Mouse (Mus musculus) A20 (cell line): ENCODE measurements around the gene Agap1.

Experiments used
- DNase-seq: peaks from one replicate; pipeline ENCODE4 v3.0.0-alpha.2; 2011; ENCODE audit warnings: low read depth, low spot score

The Agap1 gene

DNA sequence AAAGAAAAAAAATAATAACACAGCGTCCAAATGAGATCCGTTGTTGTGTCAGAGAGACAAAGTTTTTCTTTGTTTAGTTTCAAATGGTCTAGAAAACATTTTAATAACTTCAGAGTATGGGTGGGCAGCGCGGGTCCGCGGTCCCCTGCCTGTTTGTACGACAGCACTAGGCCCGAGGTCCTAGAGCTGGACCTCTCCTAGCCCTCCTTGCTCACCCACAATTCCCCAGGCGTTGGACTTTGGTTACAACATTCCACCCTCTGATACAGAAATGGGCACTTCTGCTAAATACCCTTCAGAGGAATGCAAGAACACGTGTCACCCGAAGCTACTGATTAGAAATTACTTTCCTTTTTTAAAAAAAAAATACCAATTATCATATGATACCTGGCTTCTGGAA is 296.7 kb downstream of the Agap1 start:
- no peak for DNase-seq

DNA sequence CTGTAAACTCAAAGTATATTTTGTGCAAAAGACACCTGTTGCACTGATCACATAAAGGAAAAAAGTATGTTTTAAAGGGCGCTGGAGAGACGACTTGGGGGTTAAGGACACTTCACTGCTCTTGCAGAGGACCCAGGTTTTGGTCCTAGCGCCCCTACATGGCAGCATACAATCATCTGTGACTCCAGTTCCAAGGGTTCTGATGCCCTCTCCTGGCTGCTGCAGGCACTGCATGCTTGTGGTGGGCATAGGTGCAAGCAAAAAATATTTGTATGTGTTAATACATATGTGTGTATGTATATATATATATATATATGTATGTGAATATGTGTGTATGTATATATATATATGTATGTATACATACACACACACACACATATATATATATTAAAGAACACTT is 298.1 kb downstream of the Agap1 start:
- no peak for DNase-seq

DNA sequence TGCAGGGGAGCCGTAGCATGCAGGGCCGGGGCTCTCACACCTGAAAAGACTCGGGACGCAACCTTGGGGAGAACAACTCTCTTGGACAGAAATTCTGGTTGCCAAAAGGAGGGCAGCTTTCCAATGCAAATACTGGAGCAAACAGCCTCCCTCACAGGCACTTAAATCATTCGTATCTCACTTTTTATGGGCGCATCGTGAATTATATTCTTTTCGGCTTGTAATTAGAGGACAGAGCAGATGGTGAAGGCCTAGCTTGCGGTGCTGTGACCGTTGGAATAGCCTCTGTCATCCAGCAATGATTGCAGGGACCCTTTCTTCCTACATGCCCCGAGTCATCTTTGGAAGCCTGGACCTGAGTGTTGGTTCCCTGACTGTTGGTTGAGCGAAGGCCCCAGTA is 300.8 kb downstream of the Agap1 start:
- DNase-seq, result no peak

DNA sequence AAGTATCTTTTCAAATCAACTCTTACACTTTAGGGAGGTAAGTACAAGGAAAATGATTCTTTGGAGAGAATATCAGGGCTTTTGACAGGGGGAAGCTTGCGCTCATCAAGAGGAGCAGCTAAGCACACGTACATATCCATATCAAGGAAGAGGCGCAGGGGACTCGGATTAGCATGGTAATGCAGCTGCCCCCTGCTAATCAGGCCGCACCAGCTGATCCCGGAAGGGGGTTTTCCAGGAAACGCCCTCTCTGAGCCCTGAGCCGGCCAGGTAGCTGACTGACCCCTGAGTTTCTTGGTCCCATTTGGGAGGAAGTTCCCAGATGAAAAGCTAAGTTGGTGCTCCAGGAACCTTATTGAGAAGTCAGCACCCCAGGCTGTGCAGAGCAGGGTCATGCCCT is 301.8 kb downstream of the Agap1 start:
- no peak for DNase-seq

DNA sequence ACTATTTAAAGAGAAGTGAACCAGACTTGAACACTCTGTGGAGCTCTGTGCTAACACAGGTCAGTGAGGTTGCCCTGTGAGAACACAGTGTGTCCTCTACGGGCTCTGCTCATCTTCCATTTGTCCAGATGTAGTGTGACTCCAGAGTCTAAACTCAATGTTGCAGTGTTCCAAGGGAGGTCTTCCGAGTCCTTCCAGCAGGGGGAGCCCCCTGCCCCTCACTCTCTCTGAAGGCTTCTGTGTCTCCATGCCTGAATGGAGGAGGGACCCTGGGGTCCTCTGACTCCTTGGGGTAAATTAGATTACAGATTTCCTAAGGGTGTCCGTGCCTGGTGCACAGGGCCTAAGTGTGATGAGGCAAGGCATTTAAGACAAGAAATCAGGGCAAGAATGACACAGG is 302.9 kb downstream of the Agap1 start:
- no peak for DNase-seq

DNA sequence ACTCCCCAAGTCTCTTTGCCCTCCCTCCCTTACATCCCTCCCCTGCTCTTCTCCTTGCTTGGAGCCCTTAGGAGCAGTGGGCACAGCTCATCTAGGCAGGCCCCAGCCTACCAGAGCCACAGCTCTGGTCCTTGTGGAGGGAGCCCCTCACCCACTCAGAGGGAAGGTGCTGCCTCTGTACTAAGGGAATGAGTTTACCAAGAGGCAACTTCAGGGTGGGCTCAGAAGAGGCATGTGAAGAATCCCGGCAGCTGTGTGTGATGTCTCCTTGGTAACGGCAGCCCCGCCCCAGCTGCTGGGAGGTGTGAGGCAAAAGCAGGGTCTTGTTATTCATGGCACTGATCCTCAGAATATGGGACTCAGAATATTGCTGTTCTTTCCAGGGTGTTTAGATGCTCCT is 309.3 kb downstream of the Agap1 start:
- DNase-seq, result no peak

DNA sequence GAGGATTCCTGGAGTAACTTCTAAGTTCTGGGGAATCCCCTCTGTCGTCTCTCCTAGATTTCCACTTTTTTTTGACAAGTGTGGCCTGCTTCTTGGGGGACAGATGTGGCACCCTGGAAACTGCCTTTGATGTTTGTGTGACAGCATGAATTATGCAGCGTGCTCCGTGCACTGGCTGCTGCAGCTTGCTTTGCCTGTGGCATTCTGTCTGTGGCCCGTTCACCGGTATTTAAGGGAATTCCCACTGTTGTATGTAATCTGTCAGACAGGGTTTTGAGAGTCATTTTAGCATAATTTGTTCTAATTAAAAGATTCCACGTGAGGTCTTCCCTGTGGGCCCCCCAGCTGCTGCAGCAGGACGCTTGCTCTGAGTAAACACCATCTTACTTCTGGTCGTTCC is 312.3 kb downstream of the Agap1 start:
- no peak for DNase-seq

DNA sequence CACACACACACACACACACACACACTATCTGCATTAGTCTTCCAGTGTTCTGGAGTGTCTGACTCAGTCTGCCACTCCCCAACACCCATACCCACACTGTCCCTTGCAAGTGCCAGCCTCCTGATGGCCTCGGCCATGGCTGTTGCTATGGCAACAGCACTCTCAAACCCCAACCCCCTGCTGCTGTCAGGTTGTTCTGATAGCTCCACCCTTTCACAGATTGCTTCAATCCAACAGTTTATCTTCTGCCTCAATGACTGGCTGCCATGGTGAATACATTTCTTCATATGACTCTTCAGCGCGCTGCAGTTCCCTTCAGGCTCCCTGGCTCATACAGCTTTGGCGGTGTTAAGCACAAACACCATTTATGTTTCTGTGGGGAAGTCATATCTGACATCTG is 315.0 kb downstream of the Agap1 start:
- DNase-seq, result no peak

DNA sequence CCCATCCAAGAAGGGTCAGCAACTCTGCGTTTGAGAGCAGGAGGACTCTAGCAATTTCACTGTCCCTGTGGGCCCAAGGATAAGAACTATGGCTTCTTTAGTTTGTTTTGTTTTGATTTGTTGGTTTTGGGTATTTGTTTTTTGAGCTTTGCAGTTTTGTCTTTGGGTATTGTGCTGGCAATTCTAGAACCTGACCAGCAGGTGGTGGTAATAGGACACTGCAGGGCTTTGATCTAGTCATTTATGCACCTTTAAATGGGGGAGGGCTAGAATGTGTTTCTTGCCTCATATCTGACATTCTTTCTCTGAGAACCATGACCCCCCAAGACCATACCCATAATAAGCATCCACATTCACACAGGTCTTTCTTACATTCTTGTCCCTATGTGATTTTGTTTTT is 315.7 kb downstream of the Agap1 start:
- DNase-seq, result no peak

DNA sequence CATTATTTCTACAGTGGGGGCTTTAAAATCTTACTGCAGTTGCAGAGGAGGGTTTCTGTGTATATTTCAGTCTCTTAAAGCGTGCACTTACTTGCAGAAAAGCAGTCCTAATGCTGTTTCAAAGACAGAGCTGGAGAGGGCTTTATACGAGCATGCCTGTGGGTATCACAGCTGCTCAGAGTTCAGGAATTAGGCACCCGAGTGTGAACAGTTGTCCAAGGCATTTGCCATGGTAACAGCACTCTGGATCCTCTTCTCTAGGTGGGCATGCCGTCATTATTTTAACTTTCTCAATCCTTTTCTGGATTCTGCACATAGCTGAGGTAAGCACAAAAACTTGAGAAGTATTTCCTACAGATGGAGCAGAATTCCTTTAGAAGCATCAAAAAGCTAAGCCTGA is 321.1 kb downstream of the Agap1 start:
- no peak for DNase-seq

DNA sequence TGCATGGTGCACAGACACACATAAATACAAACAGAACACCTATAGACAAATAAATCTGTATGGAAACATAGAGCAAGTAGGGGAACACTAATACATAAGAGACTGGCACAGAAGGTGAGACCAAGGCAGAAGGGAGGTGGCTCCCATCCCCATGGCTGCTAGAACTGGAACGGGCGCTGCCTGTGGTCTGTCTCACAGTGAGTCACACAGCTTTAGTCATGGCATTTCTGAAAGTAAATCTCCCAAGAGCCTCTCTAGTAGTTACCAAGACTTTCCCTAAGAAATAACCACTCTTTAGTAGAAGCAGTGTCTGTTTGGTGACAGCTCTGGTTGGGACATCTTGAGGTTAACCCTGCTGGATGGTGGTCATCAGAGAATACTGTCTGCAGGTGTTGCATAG is 326.1 kb downstream of the Agap1 start:
- no peak for DNase-seq

DNA sequence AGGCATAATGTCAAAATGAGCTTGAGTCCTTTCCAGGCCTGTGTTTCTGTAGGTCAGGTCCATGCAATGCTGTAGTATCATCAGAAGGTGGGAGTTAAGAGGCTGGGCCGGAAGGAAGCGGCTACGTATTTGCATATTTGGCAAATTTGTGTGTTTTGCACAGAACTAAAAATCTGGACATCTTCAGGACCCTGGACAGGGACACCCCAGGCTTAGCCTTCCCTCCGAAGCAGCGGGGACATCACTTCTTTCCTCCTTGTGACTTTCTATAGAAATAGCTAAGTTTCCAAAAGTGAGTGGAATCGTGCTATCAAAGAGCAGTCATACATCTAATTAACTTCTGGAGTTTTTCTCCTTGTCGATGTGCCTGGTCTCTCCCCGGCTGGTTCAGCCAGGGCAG is 327.3 kb downstream of the Agap1 start:
- no peak for DNase-seq

DNA sequence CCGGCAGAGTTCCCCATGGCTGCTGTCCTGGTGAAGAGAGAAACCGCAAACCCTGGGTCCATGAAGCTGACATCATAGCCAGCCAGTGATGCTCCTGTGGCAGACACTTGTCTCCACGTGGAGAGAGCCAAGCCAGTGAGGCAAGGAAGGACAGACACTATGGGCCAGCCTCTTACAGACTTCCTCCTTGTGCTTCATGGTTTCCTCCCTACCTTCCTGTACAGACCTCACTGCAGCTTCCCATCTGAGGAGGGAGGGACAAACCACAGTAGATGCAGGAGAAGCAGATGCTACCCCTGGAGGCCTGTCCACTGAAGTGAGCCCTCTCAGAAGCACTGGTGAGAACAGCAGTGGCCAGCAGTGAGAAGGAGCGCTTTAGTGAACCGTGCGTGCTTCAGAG is 332.2 kb downstream of the Agap1 start:
- no peak for DNase-seq

DNA sequence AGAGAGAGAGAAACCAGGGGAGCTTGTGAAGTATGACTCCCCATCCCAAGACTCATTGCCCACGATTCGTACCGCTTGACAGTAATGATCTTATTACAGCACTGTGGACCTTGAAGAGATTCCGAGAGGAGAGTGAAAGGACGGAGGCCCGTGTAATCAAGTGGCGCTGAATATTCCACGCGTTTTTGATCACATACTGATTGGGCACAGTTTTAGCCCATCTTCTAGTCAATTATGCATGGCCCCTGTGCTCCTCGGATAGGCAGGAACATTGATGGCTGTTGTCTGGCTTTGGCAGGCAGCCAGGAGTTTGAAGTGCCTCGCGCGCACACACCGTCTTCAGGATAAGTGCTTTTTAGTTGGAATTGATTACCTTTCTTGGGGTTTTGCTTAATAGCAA is 344.1 kb downstream of the Agap1 start:
- DNase-seq, result no peak

DNA sequence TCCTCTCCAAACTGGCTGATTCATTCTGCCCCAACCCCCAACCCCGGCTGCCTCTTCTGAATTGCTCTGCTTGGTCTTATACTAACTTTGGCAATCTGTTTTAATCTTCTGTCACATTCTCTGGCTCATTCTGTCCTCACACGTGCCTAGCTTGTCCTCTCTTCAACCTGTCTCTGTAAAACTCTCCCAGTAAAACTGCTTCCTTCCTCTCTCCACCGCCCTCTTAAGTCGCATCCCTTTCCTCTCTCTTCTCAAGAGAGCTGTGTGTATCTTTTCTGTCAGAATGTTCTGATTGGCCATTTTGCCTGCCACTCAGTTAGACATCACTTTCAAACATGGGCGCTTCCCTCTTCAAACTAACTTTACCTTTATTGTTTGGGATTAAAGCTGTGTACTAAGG is 346.9 kb downstream of the Agap1 start:
- DNase-seq, result no peak

DNA sequence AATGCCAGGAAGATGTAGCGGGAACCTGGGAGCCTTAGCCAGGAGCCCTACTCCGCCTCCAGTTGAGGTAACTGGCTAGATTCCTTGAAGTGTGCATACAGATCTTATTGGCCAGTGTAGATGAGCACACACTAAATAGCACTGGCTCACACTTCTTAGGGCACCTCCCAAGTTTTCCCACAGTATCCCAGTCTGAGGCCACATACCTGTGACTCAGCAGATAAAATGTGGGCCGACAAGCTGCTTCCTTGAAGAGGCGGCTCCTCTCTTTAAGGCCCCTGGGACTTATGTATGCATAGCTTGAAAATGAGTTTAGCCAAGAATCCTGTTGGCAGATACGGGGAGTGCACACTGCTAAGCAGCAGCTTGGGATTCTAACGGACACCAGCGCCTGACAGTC is 350.4 kb downstream of the Agap1 start:
- no peak for DNase-seq

DNA sequence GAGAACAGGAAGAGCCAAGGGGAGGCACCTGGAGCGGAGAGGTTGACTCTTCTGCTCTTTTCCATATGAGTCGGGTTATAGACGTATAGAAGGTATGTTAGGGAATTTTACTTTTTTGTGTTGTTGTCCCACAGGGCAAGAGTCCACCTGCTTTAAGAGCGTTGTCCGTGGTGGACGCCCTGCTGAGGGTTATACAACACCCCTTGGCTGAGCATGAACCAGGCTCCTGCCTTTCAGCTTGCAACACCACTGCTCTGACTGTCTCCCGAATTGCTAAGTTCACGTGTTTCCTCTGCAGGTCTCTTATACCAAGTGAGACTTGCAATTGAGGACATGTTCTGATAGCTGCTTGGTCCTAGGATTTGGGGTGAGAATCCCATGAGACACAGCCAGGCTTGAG is 358.2 kb downstream of the Agap1 start:
- no peak for DNase-seq

DNA sequence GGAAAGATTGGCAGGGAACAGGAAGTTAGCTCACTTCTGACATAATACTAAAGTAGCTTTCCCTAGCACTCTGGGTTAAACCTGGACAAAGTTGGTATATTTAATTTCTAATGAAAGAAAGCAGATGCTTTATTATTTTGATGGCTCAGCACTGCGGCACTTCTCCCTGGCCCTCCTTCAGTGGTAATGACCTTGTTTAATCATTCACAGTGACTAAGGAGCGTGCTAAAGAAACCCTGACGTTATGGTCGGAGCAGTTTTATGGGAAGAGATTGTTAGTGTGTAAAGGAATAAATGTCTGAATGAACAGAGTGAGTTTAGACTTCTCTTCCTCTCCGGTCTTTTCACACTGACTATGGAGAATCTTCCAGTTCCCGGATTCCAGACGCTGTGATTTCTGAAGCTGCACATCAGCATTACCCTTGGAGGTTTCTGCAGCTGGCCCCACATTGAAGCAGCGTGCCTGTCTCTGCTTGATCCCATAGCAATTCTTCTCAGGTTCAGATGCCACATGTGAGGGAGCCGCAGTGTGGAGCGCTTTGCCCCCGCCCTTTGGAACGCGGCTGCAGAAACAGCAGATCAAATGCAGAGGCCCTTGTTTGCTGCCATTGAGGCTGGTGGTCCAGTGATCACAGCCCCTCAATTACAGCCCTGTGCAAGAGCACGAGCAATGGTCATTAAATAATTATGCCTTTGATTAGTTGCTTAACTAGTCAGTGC is 362.0 kb downstream of the Agap1 start:
- no peak for DNase-seq

DNA sequence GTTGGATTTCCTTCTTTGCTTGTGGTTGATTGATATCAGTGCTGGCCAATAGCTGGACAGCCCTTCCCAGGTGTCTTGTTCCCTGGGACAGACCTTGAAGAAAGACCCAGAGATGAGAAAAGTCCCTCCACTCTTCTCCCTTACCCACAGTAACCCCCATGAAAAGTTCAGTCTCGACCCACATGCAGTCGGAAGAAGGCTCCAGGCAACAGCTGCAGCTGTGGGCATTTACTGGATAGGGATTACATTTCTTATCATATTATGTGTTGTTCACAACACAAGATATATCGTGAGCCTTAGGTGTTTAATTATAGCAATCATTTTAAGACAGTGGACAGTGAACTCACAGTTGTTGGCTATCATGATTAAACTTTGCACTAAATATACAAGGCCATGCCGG is 367.2 kb downstream of the Agap1 start:
- DNase-seq, result no peak

DNA sequence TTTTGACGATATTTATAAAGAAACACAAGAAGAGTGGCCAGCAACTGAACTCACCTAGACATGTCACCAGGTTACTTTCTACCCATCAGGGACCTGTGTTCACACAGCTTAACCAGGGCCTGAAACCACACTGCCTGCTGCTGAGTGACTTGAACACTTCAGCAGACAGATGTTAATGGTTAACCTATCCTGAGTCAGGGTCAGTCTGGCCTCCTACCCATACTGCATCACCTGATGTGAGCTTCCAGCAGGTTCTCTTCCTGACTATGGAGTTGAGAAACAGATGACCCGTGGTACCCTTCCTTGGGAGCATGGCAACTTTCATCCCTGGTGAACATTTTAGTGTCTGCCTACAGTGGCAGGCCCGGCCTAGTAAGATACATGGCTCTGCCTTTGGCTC is 367.8 kb downstream of the Agap1 start:
- no peak for DNase-seq

DNA sequence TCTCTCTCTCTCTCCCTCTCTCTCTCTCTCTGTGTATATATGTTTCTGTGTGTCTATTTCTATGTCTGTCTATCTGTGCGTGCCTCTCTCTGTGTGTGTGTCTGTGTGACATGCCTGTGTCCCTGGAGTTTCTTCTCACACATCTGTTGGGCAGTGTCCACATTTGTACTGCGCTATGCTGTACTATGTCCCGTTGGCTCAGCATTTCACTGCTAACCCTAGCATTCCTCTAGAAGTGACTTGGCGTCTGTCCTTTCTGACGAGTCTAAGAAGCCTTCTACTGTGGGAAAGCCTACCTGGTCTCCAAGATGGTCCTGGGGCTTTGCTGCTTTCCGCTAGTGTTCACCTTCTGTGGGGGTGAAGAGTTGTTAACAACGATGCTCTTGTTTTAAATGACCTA is 368.4 kb downstream of the Agap1 start:
- no peak for DNase-seq

DNA sequence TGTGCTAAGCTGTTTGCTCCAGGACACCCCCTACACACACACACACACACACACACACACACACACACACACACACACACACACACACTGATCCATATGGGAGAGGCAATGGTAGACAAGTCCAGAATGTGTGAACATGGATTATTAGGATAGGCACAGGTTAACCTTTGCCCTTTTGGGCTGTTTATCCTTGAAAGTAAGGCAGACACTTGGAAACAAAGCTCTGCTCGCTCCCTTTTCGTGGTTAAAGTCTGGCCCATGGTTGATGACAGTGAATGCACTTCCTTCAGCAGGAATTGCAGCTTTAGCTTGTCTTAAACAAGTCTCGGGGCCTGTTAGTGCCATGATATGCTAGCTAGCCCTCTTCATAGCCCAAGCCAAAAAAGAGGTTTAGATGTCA is 372.4 kb downstream of the Agap1 start:
- DNase-seq, result no peak

DNA sequence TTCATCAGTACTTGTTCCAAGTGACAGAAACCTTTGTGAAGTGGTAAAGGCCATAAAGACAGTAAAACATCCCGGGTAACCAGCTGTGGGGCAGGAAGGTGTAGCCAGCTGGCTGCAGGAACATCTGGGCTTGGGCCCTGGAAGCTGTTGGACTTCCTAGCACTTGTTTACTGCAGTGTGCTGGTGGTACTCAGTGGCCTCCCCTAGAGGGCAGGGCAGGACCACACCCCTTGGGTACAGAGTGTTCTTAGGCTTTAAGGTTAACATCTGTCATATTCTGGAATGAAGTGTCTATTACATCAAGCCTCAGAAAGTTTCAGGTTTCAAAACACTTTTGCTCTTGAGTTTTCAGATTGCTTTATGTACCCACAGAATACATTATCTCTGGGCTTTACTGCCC is 376.5 kb downstream of the Agap1 start:
- DNase-seq, result no peak

DNA sequence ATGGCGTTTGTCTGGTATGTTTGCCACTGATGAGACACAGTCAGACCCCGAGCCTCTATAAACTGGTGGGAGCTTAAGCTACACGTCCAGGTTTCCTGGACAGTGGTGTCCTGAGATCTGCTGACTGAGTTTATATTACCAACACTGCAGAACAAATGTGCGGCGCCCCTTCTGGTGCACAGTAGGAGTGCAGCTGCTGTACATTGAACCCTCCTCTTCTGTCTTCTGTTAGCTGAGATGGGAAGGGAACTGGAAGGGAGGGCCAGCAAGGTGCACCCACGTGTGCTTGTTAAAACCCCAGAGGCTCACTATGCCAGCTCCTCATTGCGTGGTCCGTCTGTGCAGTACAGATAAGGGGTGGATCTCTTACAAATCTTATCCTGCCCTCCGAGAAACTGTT is 389.5 kb downstream of the Agap1 start:
- DNase-seq, result no peak
